Mouse (Mus musculus) spleen, adult 12 weeks (tissue): ENCODE data around the gene Smg9.
"Not testable (repeated sequence)": the region's sequence is repeated elsewhere in the genome, so short reads cannot be mapped to it uniquely, and the experiment has no call there.

Experiments
- DNase-seq: peaks from one replicate; pipeline ENCODE4 v3.0.0; 2022; ENCODE audit warnings: low spot score

The Smg9 gene

GRCm38 (mm10) chr7:24377091-24377865 lies 22.1 kb upstream of the Smg9 start:
- peak; percentile 88 for DNase-seq

DNA sequence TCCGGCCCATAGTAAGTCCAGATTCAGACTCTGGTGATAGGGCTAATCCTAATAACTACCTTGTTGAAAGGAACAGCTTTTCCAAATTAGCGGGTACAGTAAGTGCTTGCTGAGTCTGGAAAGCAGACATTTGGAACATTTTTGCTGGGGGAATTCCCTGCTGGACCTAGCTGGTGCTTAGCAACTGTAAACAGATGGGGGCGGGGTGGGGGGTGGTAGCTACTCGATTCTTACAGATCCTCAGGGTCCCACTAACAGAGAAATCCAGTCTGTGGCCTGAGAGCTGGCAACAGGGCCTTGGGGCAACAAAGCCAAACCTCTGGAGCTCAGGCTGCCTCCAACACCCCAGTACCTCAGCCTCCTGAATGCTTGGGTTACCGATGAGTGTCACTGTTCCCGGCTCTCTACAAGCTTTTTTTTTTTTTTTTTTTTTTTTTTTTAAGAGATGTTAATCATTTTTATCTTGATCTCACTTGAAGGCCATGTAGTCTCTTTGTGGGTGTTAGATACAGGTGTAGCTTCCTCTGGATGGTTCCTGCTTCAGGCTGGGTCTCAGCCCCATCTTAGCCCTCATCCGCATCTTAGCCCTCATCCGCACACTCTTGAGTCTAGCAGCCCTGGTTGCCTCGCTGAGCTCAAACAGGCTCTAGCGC lies 21.2 kb upstream of the Smg9 start:
- no peak for DNase-seq

DNA sequence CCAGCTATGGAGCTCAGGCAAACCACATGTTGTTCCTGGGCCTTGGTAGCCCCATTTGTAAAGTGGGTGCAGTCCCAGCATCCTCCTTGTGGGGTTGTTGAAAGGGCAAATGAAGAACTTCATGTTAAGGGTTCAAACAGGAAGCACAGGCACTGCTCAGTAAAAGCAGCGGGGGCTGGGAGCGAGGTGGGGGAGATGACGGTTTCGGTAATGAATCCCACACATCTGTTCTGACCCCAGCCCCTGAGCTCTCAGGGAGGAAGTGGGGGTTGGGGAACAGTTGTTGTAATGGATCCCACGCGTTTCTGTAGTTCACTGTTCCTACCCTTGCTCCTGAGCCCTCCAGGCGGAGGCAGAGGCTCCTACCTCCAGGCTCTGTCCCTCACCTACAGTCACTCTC lies 19.5 kb upstream of the Smg9 start:
- no peak for DNase-seq

GRCm38 (mm10) chr7:24380370-24380769 lies 19.0 kb upstream of the Smg9 start:
- DNase-seq, result no peak

GRCm38 (mm10) chr7:24382730-24383372 lies 16.6 kb upstream of the Smg9 start:
- no peak for DNase-seq

DNA sequence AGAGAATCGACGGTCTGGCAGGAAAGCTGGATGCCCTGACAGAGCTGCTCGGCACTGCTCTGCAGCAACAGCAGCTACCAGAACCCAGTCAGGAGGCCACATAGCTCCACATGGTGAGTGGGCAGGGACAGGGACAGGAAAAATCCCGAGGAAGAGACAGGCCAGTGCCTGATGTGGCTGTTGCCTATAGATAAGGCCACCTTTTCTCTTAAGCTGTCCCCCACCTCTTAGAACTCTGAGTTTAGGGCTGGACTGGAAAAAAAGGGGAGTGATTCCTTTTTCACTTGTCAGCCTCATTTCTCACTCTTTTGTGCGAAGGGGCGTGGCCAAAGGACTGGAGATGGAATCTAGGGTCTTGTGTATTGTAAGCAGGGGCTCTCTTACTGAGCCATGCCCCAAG lies 15.3 kb upstream of the Smg9 start:
- DNase-seq, result no peak

GRCm38 (mm10) chr7:24384827-24385226 lies 14.6 kb upstream of the Smg9 start:
- DNase-seq, result peak; percentile 67

DNA sequence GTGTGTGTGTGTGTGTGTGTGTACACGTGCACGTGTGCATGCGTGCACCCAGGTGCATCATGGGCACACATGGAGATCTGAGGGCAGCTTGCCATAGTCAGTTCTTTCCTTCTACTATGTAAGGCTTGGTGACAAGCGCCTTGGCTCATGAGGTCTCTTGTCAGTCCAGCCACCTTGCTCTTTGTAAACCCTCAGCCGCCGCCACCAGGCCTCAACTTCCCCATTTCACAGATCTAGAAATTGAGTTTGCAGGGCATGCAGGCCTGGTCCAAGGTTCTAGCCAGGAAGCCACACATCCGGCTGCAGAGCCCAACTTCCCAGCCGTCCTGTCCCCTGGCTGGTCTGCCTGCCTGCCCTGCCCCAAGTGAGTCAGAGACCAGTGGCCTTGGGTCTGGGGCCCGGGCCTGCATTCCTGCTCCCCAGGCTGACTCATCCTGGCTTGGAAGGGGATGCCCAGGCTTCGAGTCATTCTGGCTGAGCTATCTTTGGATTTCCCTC lies 12.3 kb upstream of the Smg9 start:
- DNase-seq, result no peak

GRCm38 (mm10) chr7:24389516-24390187 lies 9.8 kb upstream of the Smg9 start:
- DNase-seq, result no peak

DNA sequence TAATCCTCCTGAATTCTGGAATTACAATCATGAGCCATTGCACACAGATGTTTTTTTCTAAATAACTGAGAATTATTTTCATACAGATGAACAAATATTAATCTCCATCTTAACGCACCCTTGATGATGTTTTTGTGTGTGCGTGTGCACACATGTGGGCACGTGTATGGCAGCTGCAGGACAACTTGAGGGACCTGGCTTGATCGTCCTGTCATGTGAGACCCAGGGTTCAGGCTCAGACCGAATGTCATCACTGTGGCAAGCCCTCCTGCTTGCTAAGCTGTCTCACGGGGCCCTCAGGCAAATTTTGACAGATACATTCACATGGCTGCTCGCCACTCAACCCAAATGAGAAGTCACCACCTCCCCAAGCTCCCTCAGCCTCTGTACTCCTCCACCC lies 8.9 kb upstream of the Smg9 start:
- DNase-seq, result no peak

DNA sequence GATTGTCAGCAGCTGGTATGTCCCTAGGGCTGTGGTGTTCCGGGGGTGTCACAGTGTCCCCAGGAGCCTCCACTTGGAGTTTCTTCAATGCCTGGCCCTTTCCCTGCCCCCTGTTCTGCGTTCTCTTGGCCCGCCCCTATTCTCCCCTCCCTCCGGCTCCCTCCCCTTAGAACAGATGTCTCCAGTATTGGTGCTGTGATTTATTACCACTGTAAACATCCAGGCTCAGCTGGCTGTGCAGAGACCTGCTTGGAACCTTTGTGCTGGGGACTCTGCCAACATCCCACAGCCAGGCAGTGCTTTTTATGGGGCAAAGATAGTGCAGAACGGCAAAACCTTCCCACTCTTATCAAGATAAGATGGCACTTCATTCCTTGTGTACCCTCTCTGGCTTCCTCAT lies 8.3 kb upstream of the Smg9 start:
- DNase-seq, result no peak

DNA sequence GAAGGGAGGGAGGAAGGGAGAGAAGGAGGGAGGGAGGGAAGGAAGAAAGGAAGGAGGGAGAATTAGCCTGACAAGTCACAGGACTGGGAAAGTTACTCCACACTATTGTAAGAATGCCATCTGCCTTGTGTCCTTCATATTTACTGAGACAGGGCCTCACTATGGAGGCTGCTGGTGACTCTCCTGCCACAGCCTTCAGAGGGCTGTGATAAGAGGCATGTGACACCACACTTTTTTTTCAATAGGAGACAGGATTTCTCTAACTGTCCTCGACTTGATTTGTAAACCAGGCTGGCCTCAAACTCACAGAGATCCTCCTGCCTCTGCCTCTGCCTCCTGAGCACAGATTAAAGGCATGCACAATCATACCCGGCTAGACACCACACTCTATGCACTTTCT lies 7.7 kb upstream of the Smg9 start:
- DNase-seq, result no peak

DNA sequence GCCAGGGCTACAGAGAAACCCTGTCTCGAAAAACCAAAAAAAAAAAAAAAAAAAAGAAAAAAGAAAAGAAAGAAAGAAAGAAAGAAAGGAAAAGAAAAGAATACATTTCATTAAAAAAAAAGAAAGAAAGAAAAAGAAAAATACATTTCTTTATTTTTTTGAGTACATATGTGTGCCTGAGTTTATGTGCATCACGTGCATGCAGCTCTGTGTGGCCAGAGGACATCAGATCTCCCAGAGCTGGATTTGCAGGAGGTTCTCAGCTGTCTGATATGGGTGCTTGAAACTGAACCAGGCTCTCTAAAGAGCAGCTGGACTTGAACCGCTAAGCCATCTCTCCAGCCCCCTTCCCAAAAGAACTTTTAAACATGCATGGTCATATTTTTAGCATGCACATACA lies 5.4 kb upstream of the Smg9 start:
- no peak for DNase-seq

- no peak for DNase-seq
Observed at GRCm38 (mm10) chr7:24394475-24395161, 4.8 kb upstream of the Smg9 start.

- no peak for DNase-seq
Observed at GRCm38 (mm10) chr7:24396832-24397231, 2.6 kb upstream of the Smg9 start.

DNA sequence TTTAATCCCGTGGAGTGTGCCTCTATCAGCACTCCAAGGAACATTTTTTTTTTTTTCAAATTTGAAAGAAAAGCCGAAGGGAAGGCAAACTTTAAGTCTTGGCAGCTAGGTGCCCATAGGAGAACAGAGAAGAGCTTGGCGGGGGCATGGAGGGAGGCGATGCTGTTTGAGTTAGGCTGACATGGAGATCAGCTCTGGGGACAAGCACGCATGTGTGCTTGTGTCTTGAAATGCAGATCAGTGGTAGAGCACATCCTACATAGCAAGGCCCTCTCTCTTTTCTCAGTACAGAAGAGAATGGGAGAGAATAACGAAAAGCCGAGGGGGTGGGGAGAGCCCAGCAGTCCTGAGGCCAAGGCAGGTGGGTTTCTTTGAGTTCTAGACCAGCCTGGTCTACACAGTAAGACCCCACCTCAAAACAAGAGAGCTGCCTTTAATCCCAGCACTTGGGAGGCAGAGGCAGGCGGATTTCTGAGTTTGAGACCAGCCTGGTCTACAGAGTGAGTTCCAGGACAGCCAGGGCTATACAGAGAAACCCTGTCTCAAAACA lies 980 bp upstream of the Smg9 start:
- DNase-seq, result no peak

- peak; percentile 39 for DNase-seq
Observed at GRCm38 (mm10) chr7:24400082-24400452, 648 bp downstream of the Smg9 start.

- not testable (repeated sequence) for DNase-seq
Observed at GRCm38 (mm10) chr7:24400489-24400888, 1.1 kb downstream of the Smg9 start.

GRCm38 (mm10) chr7:24402851-24403250 lies 3.4 kb downstream of the Smg9 start:
- DNase-seq, result no peak

DNA sequence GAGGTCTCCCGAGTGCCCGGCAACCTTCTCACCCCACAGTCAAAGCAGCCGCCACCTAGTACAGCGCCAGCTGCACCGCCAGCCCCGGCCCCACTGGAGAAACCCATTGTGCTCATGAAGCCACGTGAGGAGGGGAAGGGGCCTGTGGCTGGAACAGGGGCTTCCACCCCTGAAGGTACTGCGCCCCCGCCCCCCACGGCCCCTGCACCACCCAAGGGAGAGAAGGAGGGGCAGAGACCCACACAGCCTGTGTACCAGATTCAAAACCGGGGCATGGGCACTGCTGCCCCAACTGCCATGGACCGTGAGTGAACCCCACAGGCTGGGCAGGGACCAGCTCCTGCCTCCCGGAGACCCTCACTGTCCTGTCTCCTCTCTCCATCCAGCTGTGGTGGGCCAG lies 6.2 kb downstream of the Smg9 start:
- DNase-seq, result no peak

- peak; percentile 60 for DNase-seq
Observed at GRCm38 (mm10) chr7:24406528-24407344, 7.3 kb downstream of the Smg9 start.
